Mouse (Mus musculus) midbrain, embryonic 13.5 days (tissue): ENCODE measurements around the gene Gbp3. TPM values are rescaled to one million over a fixed set of nuclear protein-coding genes. Genes with fewer than 3 reads are reported as not detected.
"Not testable (repeated sequence)": the region's sequence is repeated elsewhere in the genome, so short reads cannot be mapped to it uniquely, and the experiment has no call there.

Experiments
- ATAC-seq: fragments of 200-750 bp; cut with Nextera tagmentation; 2 replicates; pipeline ENCODE4 v1.8.0; 2017; ENCODE audit warnings: mild to moderate bottlenecking, moderate TSS enrichment, moderate library complexity
- H3K27ac ChIP-seq: fragments of 300-500 bp; sonication (generic); 2 replicates; pipeline ENCODE4 v1.5.1; 2015; ENCODE audit warnings: inconsistent platforms, mild to moderate bottlenecking, moderate library complexity
- H3K27me3 ChIP-seq: fragments of 300-500 bp; sonication (generic); 2 replicates; pipeline ENCODE4 v1.6.1; 2015; ENCODE audit warnings: mild to moderate bottlenecking, inconsistent platforms
- H3K36me3 ChIP-seq: fragments of 300-500 bp; sonication (generic); 2 replicates; pipeline ENCODE4 v1.6.1; 2015; ENCODE audit warnings: mild to moderate bottlenecking, inconsistent platforms
- H3K4me1 ChIP-seq: fragments of 300-500 bp; sonication (generic); replicated peaks from 2 replicates; pipeline ENCODE4 v1.6.1; 2015; ENCODE audit warnings: inconsistent platforms
- H3K4me2 ChIP-seq: fragments of 300-500 bp; sonication (generic); replicated peaks from 2 replicates; pipeline ENCODE4 v1.6.1; 2015; ENCODE audit warnings: moderate library complexity, mild to moderate bottlenecking, inconsistent platforms
- H3K4me3 ChIP-seq: fragments of 300-500 bp; sonication (generic); replicated peaks from 2 replicates; pipeline ENCODE4 v1.5.1; 2015; ENCODE audit warnings: mild to moderate bottlenecking, inconsistent platforms
- H3K9ac ChIP-seq: fragments of 300-500 bp; sonication (generic); replicated peaks from 2 replicates; pipeline ENCODE4 v1.6.1; 2015; ENCODE audit warnings: mild to moderate bottlenecking, inconsistent platforms
- H3K9me3 ChIP-seq: fragments of 300-500 bp; sonication (generic); 2 replicates; pipeline ENCODE4 v1.6.1; 2016; ENCODE audit warnings: mild to moderate bottlenecking, inconsistent platforms
- WGBS: fragments of 180-500 bp; shearing (Covaris S2); methylation state at CpG from one replicate; pipeline ENCODE4 v1.1.7; 2015; 5-methylcytosine and 5-hydroxymethylcytosine counted together
- polyA plus RNA-seq: library from polyadenylated mRNA; unstranded; fragments of >200 nt; fragmentation: Nextera tagmentation; extraction: Ambion mirVana; gene quantifications from 2 replicates; pipeline ENCODE4 v1.2.1, GENCODE M21; 2015

Gbp3 gene
- polyA plus RNA-seq = 0.76 and 1.1 TPM in 2 replicates

GRCm38 (mm10) chr3:142559632-142560228 is at the start of gene Gbp3:
Gene Gbp3 (plus strand): TSS chr3:142560026.
- Histone ChIP-seq H3K27me3 (no peaks in the 10 kb centered on the region), H3K4me3 (peak within 1 kb of the TSS; percentile 19; the same call in 1 of the 2 replicates), H3K9me3 (no peaks in the 10 kb centered on the region), H3K36me3 (no peaks in the 10 kb centered on the region), H3K9ac (peak within 1 kb of the TSS; percentile 48; the same call in 1 of the 2 replicates), H3K4me1 (peaks cover 4% of the 10 kb centered on the region; the same call in 1 of the 2 replicates), H3K27ac (no peak within 1 kb of the TSS), H3K4me2 (peak within 1 kb of the TSS; percentile 38)
- 48% methylated on average over 3 of the region's 3 CpGs for WGBS
- ATAC-seq = no peak

DNA sequence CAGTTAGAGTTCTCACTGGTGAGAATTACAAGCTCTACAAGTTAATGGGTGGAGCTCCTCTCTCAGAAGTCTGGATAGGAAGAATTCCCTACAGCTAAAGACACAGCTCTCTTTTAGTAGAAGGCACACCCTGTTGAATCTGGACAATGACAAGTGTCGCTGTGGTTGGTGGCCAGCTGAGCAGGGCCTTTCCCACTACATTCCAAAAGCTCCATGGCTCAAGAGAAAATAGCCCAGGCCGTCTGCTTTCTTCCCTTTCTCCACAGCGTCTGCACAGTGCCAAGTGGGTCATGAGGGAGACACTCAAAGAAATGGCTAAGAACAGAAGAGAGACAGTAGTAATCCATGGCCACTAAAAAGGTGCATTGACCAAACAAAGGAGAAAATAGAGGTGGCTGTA is 31.7 kb upstream of the Gbp3 start:
- Histone ChIP-seq H3K9ac (no peak overlapping the region), H3K4me3 (no peak overlapping the region), H3K4me1 (peaks cover 5% of the 10 kb centered on the region), H3K4me2 (no peak overlapping the region), H3K27ac (no peak overlapping the region), H3K36me3 (no peaks in the 10 kb centered on the region), H3K9me3 (no peaks in the 10 kb centered on the region), H3K27me3 (0 out of 2 replicates have a peak, but pooled peaks cover 4% of the 10 kb centered on the region)
- WGBS = 34% methylated on average over 3 of the region's 3 CpGs
- ATAC-seq = no peak

GRCm38 (mm10) chr3:142529597-142529996 is 30.2 kb upstream of the Gbp3 start:
- 75% methylated on average over 2 of the region's 2 CpGs for WGBS
- no peak for ATAC-seq
- H3K4me1 ChIP-seq = peaks cover 5% of the 10 kb centered on the region
- H3K4me3 ChIP-seq = peak overlapping the region; percentile 55
- H3K9me3 ChIP-seq = no peaks in the 10 kb centered on the region
- H3K9ac ChIP-seq = no peak overlapping the region
- H3K27ac ChIP-seq = no peak overlapping the region
- H3K4me2 ChIP-seq = peak overlapping the region; percentile 92
- 0 out of 2 replicates have a peak, but pooled peaks cover 4% of the 10 kb centered on the region for H3K27me3 ChIP-seq
- no peaks in the 10 kb centered on the region for H3K36me3 ChIP-seq

- 3% methylated on average over 30 of the region's 30 CpGs for WGBS
- Histone ChIP-seq H3K4me2 (peak within 1 kb of the TSS; percentile 92), H3K4me1 (peaks cover 5% of the 10 kb centered on the region), H3K9me3 (no peaks in the 10 kb centered on the region), H3K4me3 (peak within 1 kb of the TSS; percentile 55), H3K27me3 (0 out of 2 replicates have a peak, but pooled peaks cover 4% of the 10 kb centered on the region), H3K9ac (peak within 1 kb of the TSS; percentile 67), H3K36me3 (no peaks in the 10 kb centered on the region), H3K27ac (no peak within 1 kb of the TSS)
- peak; percentile 87 for ATAC-seq
Observed at GRCm38 (mm10) chr3:142530087-142530953, 29.5 kb upstream of the Gbp3 start, which contains the start of gene Gbp7. Gene Gbp7 (plus strand): TSS chr3:142530342.

DNA sequence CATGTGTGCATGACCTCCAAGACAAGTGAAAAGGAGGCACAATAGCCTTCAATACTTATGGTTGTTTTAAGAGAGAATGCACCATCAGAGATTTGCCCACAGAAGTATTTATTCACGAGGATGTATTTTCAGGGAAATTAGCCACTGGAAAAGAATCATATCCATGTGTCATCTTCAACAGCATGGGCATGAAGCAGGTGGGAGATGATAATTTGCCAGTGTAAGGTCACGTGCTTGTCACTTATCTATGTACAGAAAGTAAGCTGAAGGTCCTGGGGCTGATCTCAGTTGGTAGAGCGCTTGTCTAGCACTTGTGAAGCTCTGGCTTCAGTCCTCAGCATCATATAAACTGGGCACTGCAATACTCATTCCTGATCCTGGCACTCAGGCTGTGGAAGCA is 28.2 kb upstream of the Gbp3 start:
- Histone ChIP-seq H3K4me2 (no peak overlapping the region), H3K4me3 (no peak overlapping the region), H3K9me3 (no peaks in the 10 kb centered on the region), H3K4me1 (peaks cover 5% of the 10 kb centered on the region), H3K27ac (no peak overlapping the region), H3K9ac (no peak overlapping the region), H3K36me3 (no peaks in the 10 kb centered on the region), H3K27me3 (0 out of 2 replicates have a peak, but pooled peaks cover 4% of the 10 kb centered on the region)
- WGBS = 83% methylated on average over 3 of the region's 3 CpGs
- no peak for ATAC-seq

GRCm38 (mm10) chr3:142533185-142533584 is 26.6 kb upstream of the Gbp3 start:
- H3K36me3 ChIP-seq = no peaks in the 10 kb centered on the region
- H3K9ac ChIP-seq = no peak overlapping the region
- no peak overlapping the region for H3K4me3 ChIP-seq
- no peak for ATAC-seq
- WGBS = 91% methylated on average over 3 of the region's 3 CpGs
- no peak overlapping the region for H3K27ac ChIP-seq
- 0 out of 2 replicates have a peak, but pooled peaks cover 4% of the 10 kb centered on the region for H3K27me3 ChIP-seq
- H3K9me3 ChIP-seq = no peaks in the 10 kb centered on the region
- H3K4me2 ChIP-seq = no peak overlapping the region
- peaks cover 5% of the 10 kb centered on the region for H3K4me1 ChIP-seq

- no peaks in the 10 kb centered on the region for H3K9me3 ChIP-seq
- peaks cover 3% of the 10 kb centered on the region; the same call in 1 of the 2 replicates for H3K4me1 ChIP-seq
- WGBS = 76% methylated on average over 1 of the region's 1 CpGs
- 0 out of 2 replicates have a peak, but pooled peaks cover 4% of the 10 kb centered on the region for H3K27me3 ChIP-seq
- no peak overlapping the region for H3K4me3 ChIP-seq
- no peak overlapping the region for H3K9ac ChIP-seq
- no peaks in the 10 kb centered on the region for H3K36me3 ChIP-seq
- no peak overlapping the region for H3K4me2 ChIP-seq
- no peak for ATAC-seq
- H3K27ac ChIP-seq = no peak overlapping the region
Observed at GRCm38 (mm10) chr3:142535667-142536066, 24.2 kb upstream of the Gbp3 start.

DNA sequence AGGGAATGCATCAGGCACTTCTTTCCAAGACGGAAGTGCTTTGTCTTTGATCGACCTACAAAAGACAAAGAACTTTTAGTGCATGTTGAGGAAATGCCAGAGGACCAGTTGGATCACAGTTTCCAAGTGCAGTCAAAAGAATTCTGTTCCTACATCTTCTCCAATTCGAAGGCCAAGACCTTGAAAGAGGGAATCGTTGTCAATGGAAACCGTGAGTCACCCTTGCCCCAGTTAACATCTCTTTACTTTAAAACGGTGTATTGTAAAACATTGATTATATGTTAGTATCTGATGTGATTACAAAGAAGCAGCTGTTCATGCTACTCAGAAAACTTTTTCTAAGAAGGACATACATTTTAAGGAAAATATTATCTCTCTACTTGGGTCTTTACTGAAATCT is 18.4 kb upstream of the Gbp3 start:
- H3K36me3 ChIP-seq = no peaks in the 10 kb centered on the region
- ATAC-seq = no peak
- no peak overlapping the region for H3K27ac ChIP-seq
- no peaks in the 10 kb centered on the region for H3K27me3 ChIP-seq
- no peak overlapping the region for H3K4me2 ChIP-seq
- H3K4me3 ChIP-seq = no peak overlapping the region
- H3K9me3 ChIP-seq = no peaks in the 10 kb centered on the region
- H3K4me1 ChIP-seq = no peaks in the 10 kb centered on the region
- 90% methylated on average over 6 of the region's 6 CpGs for WGBS
- H3K9ac ChIP-seq = no peak overlapping the region

DNA sequence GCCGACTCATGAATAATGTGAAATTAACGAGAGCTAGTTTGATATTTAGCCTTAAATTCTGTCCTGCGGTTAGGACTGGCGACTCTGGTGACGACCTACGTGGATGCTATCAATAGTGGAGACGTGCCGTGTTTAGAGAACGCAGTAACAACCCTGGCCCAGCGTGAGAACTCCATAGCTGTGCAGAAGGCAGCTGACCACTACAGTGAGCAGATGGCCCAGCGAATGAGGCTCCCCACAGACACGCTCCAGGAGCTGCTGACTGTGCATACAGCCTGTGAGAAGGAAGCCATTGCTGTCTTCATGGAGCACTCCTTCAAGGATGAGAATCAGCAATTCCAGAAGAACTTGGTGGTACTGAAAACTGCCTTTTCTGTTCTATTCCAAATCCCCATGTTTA is 17.1 kb upstream of the Gbp3 start:
- H3K27me3 ChIP-seq, H3K4me2 ChIP-seq, H3K36me3 ChIP-seq, H3K4me3 ChIP-seq, H3K4me1 ChIP-seq, H3K9ac ChIP-seq, H3K27ac ChIP-seq, H3K9me3 ChIP-seq: not testable (repeated sequence)
- 84% methylated on average over 12 of the region's 12 CpGs for WGBS
- ATAC-seq = peak; percentile 68

DNA sequence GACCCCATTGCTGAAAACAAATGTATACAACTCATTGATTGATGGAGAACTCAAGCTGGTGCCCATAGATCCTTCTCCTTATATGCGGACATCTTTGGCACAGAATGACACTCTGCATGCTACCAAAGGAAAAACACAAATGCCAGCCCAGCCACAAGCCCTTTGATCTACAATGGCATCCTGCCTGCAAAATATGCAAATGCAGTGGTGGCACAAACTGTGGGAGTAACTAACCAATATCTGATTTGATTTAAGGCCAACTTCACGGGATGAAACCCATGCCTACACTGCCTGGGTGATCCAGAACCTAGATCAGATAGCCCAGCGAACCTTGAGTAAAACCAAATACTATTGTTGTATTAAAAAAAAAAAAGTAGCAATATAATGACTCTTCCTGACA is 13.1 kb upstream of the Gbp3 start:
- Histone ChIP-seq H3K9ac (no peak overlapping the region), H3K27ac (no peak overlapping the region), H3K4me2 (no peak overlapping the region), H3K36me3 (no peaks in the 10 kb centered on the region), H3K4me1 (no peaks in the 10 kb centered on the region), H3K27me3 (no peaks in the 10 kb centered on the region), H3K4me3 (no peak overlapping the region), H3K9me3 (no peaks in the 10 kb centered on the region)
- 88% methylated on average over 3 of the region's 3 CpGs for WGBS
- ATAC-seq = no peak

DNA sequence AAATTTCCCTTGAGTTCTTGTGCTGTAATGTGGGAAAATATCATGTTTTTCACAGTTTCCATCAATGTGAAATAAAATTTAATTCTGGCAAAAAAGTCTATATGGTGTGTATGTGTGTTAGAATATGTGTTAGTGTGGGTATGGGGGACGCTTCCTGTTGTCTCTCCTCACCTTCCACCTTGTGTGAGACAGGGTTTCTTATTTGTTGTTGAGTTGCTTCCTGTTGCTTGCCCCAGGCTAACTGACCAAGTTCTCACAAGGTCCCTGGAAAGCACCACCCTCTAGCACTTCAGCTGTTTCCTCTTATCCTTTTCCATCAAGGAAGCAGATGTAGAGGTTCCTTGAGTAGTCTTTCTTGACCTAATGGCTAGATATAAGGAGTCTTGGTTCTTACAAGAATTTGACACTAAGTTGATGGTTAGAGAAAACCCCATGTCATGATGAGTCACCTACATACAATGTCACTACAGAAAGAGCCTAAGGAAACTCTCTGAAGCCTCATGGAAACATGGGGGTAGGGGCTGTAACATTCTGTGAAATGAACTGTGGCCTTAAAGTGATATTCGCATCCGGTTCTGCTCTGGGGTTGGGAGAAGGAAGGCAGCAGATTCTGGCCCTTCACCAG is 9.7 kb upstream of the Gbp3 start:
- no peaks in the 10 kb centered on the region for H3K36me3 ChIP-seq
- no peak for ATAC-seq
- WGBS = 92% methylated on average over 3 of the region's 3 CpGs

DNA sequence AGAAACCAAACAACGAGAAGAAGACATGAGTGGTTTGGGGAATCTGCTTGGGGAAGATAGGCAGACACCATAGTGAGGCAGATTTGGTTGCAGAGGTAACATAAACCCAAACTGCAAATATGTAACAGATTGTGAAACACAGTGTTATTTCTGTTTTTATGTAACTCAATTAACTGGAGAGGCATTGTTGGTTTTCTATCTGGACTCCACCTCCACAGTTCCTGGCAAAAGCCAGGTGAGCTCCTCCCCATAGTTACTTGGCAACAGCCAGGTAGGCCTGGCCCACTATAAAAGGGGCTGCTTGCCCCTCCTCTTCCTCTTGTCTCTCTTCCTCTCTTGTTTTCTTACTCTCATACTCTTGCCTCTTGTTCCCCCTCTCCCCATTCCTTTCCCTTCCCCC is 5.2 kb upstream of the Gbp3 start:
- H3K27me3 ChIP-seq = no peaks in the 10 kb centered on the region
- no peak overlapping the region for H3K4me2 ChIP-seq
- no peaks in the 10 kb centered on the region for H3K9me3 ChIP-seq
- no peak overlapping the region for H3K4me3 ChIP-seq
- no peaks in the 10 kb centered on the region for H3K4me1 ChIP-seq
- WGBS = 80% methylated on average over 1 of the region's 1 CpGs
- no peak overlapping the region for H3K9ac ChIP-seq
- H3K36me3 ChIP-seq = no peaks in the 10 kb centered on the region
- ATAC-seq = no peak
- H3K27ac ChIP-seq = no peak overlapping the region

More for the DNA sequence above, 9.7 kb upstream of the Gbp3 start:
- no peak overlapping the region for H3K9ac ChIP-seq
- no peak overlapping the region for H3K4me3 ChIP-seq
- H3K9me3 ChIP-seq = no peaks in the 10 kb centered on the region
- no peak overlapping the region for H3K27ac ChIP-seq
- no peak overlapping the region for H3K4me2 ChIP-seq
- no peaks in the 10 kb centered on the region for H3K4me1 ChIP-seq
- H3K27me3 ChIP-seq = no peaks in the 10 kb centered on the region
